Mouse (Mus musculus): ENCODE results near the gene Dnmt3a.

GRCm38 (mm10) chr12:3852521-3852920 lies 46.7 kb downstream of the Dnmt3a start:
- TF ChIP-seq CTCF (IDR thresholded peaks at IDR 0.05; ENCODE audit: control insufficient read depth, insufficient read depth, insufficient read length) (no peak), MAX (IDR thresholded peaks at IDR 0.05) (no peak), MYOD1 (IDR thresholded peaks at IDR 0.05; ENCODE audit: control insufficient read depth, insufficient read length, low read depth) (no peak), USF1 (IDR thresholded peaks at IDR 0.05; ENCODE audit: low read depth) (no peak)

Measured in C2C12 (cell line).